Mouse (Mus musculus) liver, postnatal 0 days (tissue): Measurements from ENCODE around the gene Tmem63c.

Source experiments
- CTCF ChIP-seq: sonication (generic); IDR thresholded peaks from 2 replicates; pipeline ENCODE4 v1.5.1; 2016; ENCODE audit warnings: antibody characterized with exemption, low read depth
- EP300 ChIP-seq: IDR thresholded peaks from 2 replicates; pipeline ENCODE4 v1.6.1; 2016; ENCODE audit warnings: antibody characterized with exemption, low read depth, mild to moderate bottlenecking

DNA sequence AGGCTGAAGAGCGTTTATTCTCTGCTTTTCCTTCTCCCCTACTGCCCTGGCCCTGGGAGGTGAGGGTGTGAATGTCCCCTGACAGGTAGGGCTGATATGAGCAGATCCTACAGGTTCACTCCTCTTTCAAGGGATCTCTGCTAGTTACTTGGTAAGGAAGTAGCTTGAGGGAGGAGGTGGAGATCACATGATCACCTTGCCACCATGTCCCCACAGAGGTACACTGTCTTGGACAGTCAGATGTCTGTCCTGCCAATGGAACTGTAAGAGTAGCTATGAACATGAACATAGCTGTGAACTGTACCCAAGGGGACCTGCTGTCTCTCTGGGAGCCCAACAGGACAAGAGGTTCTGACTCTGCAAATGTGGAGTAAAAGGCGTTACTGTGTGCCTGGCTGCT is 6.9 kb downstream of the Tmem63c start:
- TF ChIP-seq CTCF (no peak), EP300 (no peak)
